Mouse (Mus musculus) limb, embryonic 14.5 days (tissue): ENCODE measurements around the gene Ncbp2. TPM values are rescaled to one million over a fixed set of nuclear protein-coding genes. Genes with fewer than 3 reads are reported as not detected.
A peak's percentile ranks its signal among the peaks of the same experiment; 100 is the strongest.

Source experiments
- ATAC-seq: fragments of 200-750 bp; cut with Nextera tagmentation; 2 replicates; pipeline ENCODE4 v1.8.0; 2017; ENCODE audit warnings: low read depth, moderate number of reproducible peaks, moderate TSS enrichment; ENCODE audit not compliant: low FRiP score
- DNase-seq: peaks from one replicate; pipeline ENCODE4 v3.0.0-alpha.2; 2015; ENCODE audit warnings: low spot score
- H3K27ac ChIP-seq: fragments of 300-500 bp; sonication (generic); replicated peaks from 2 replicates; pipeline ENCODE4 v1.5.1; 2014; ENCODE audit warnings: low read depth, mild to moderate bottlenecking, low read length, moderate library complexity, mixed read lengths
- H3K27me3 ChIP-seq: fragments of 300-500 bp; sonication (generic); 2 replicates; pipeline ENCODE4 v1.6.1; 2014; ENCODE audit warnings: low read length, mixed read lengths; ENCODE audit not compliant: control insufficient read depth, insufficient read depth
- H3K36me3 ChIP-seq: fragments of 300-500 bp; sonication (generic); 2 replicates; pipeline ENCODE4 v1.6.1; 2014; ENCODE audit warnings: mild to moderate bottlenecking, low read length, moderate library complexity, mixed read lengths; ENCODE audit not compliant: control insufficient read depth, insufficient read depth
- H3K4me1 ChIP-seq: fragments of 300-500 bp; sonication (generic); 2 replicates; pipeline ENCODE4 v1.6.1; 2014; ENCODE audit warnings: antibody characterized with exemption, low read length, mixed read lengths; ENCODE audit not compliant: control insufficient read depth, insufficient read depth
- H3K4me2 ChIP-seq: fragments of 300-500 bp; sonication (generic); replicated peaks from 2 replicates; pipeline ENCODE4 v1.6.1; 2014; ENCODE audit warnings: low read depth, mild to moderate bottlenecking, low read length, moderate library complexity; ENCODE audit not compliant: severe bottlenecking
- H3K4me3 ChIP-seq: fragments of 300-500 bp; sonication (generic); replicated peaks from 2 replicates; pipeline ENCODE4 v1.5.1; 2014; ENCODE audit warnings: low read length
- H3K9ac ChIP-seq: fragments of 300-500 bp; sonication (generic); 2 replicates; pipeline ENCODE4 v1.6.1; 2014; ENCODE audit warnings: mild to moderate bottlenecking, low read depth, low read length, moderate library complexity; ENCODE audit not compliant: severe bottlenecking
- H3K9me3 ChIP-seq: fragments of 300-500 bp; sonication (generic); 2 replicates; pipeline ENCODE4 v1.6.1; 2016; ENCODE audit warnings: low read length; ENCODE audit not compliant: control insufficient read depth
- POLR2A ChIP-seq: fragments of 200-500 bp; IDR thresholded peaks from 2 replicates; pipeline ENCODE4 v1.8.0; 2012; ENCODE audit warnings: inconsistent platforms, mild to moderate bottlenecking, moderate library complexity, borderline replicate concordance; ENCODE audit not compliant: insufficient read depth, insufficient read length; ENCODE audit errors: extremely low read depth
- WGBS: fragments of 180-500 bp; shearing (Covaris S2); extraction: QIAGEN DNeasy Blood & Tissue Kit; methylation state at CpG from one replicate; pipeline ENCODE4 v1.1.7; 2014; 5-methylcytosine and 5-hydroxymethylcytosine counted together
- polyA plus RNA-seq, 2 experiments: library from polyadenylated mRNA; depleted of rRNA in 1 of 2; stranded (reverse) in 1 of 2; unstranded in 1 of 2; fragments of >200 nt; fragmentation: Nextera tagmentation in 1 of 2; extraction: Ambion mirVana in 1 of 2; gene quantifications; 2 replicates each; pipeline versions ENCODE4 v1.2.1 to v1.2.3; 2012 to 2014

The Ncbp2 gene
- polyA plus RNA-seq, 2 experiments, result 104 to 124 TPM

GRCm38 (mm10) chr16:31963224-31963623, 14.9 kb downstream of the Ncbp2 start:
- DNase-seq (peak; percentile 2), ATAC-seq (no peak)
- Histone ChIP-seq H3K9ac (no peak overlapping the region), H3K27me3 (no peaks in the 10 kb centered on the region), H3K4me1 (no peaks in the 10 kb centered on the region), H3K4me2 (no peak overlapping the region), H3K36me3 (peaks cover 74% of the 10 kb centered on the region), H3K4me3 (no peak overlapping the region), H3K27ac (no peak overlapping the region), H3K9me3 (no peaks in the 10 kb centered on the region)
- WGBS, result 73% methylated on average over 7 of the region's 7 CpGs
- TF ChIP-seq POLR2A, result no peak

DNA sequence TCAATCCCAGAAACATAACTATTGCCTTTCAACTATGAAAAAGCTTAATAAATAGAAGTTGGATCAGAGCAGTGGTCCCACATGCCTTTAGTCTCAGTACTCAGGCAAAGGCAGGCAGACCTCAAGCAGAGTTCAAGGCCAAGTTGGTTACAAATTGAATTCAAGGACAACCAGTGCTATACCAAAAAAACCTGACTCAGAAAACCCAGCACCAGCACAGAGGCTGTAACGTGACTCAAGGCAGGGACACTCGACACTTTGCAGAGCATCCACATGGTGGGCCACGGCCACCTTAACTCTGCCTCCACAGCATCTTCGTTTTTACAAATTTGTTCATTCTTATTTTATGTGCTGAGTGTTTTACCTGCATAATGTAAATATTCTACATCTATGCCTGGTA, 26.9 kb downstream of the Ncbp2 start:
- Histone ChIP-seq H3K4me3 (no peak overlapping the region), H3K27me3 (no peaks in the 10 kb centered on the region), H3K4me1 (no peaks in the 10 kb centered on the region), H3K4me2 (no peak overlapping the region), H3K9me3 (no peaks in the 10 kb centered on the region), H3K9ac (no peak overlapping the region), H3K36me3 (peaks cover 60% of the 10 kb centered on the region), H3K27ac (no peak overlapping the region)
- 89% methylated on average over 4 of the region's 4 CpGs for WGBS
- ATAC-seq (no peak), DNase-seq (no peak)
- TF ChIP-seq POLR2A, result no peak

GRCm38 (mm10) chr16:31979501-31979900, 31.2 kb downstream of the Ncbp2 start:
- peaks cover 61% of the 10 kb centered on the region for H3K36me3 ChIP-seq

DNA sequence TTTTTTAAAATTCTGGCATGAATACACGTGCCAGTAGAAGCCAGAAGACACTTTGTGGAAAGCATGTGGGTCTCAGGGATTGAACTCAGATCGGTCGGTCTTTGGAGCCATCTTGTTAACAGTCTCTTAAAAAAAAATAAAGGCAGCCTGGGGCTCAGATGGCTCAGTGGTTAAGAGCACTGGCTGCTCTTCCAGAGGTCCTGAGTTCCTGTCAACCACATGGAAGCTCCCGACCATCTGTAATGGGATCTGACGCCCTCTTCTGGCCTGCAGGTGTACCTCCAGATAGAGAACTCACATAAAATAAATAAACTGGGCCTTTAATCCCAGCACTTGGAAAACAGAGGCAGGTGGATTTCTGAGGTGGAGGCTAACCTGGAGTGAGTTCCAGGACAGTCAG, 32.6 kb downstream of the Ncbp2 start:
- Histone ChIP-seq H3K4me2 (no peak overlapping the region), H3K27me3 (no peaks in the 10 kb centered on the region), H3K4me3 (no peak overlapping the region), H3K4me1 (no peaks in the 10 kb centered on the region), H3K9ac (no peak overlapping the region), H3K9me3 (no peaks in the 10 kb centered on the region), H3K36me3 (peaks cover 54% of the 10 kb centered on the region), H3K27ac (no peak overlapping the region)
- TF ChIP-seq POLR2A, result no peak
- no peak for ATAC-seq
- WGBS, result 79% methylated on average over 5 of the region's 5 CpGs
- DNase-seq, result no peak

More at GRCm38 (mm10) chr16:31979501-31979900, 31.2 kb downstream of the Ncbp2 start:
- peak; percentile 7 for DNase-seq
- Histone ChIP-seq H3K4me3 (no peak overlapping the region), H3K4me2 (no peak overlapping the region), H3K27ac (no peak overlapping the region), H3K4me1 (no peaks in the 10 kb centered on the region), H3K9ac (no peak overlapping the region), H3K27me3 (no peaks in the 10 kb centered on the region), H3K9me3 (no peaks in the 10 kb centered on the region)
- TF ChIP-seq POLR2A, result no peak
- no peak for ATAC-seq
- WGBS, result 91% methylated on average over 3 of the region's 3 CpGs

DNA sequence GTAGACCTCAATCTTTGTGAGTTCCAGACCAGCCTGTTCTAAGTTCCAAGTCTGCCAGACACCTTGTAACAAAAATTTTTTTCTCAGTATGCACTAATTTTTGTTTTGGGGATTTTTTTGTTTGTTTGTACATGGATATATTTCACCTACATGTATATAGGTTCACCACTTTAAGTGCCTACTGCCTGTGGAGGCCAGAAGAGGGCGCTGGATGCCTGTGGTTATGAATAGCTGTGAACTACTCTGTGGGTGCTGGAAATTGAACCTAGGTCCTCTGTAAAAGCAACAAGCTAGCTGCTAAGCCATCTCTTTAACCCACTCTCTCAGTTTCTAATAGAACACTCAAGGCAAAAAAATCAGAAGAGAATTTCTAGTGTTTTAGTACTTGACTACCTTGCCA, 43.7 kb downstream of the Ncbp2 start:
- no peak overlapping the region for H3K27ac ChIP-seq
- H3K4me3 ChIP-seq, result no peak overlapping the region
- H3K27me3 ChIP-seq, result no peaks in the 10 kb centered on the region
- H3K36me3 ChIP-seq, result peaks cover 41% of the 10 kb centered on the region
- no peaks in the 10 kb centered on the region for H3K9me3 ChIP-seq
- ATAC-seq (no peak), DNase-seq (no peak)
- WGBS, result 61% methylated on average over 1 of the region's 1 CpGs
- H3K4me1 ChIP-seq, result no peaks in the 10 kb centered on the region
- no peak overlapping the region for H3K4me2 ChIP-seq
- TF ChIP-seq POLR2A, result no peak
- no peak overlapping the region for H3K9ac ChIP-seq

DNA sequence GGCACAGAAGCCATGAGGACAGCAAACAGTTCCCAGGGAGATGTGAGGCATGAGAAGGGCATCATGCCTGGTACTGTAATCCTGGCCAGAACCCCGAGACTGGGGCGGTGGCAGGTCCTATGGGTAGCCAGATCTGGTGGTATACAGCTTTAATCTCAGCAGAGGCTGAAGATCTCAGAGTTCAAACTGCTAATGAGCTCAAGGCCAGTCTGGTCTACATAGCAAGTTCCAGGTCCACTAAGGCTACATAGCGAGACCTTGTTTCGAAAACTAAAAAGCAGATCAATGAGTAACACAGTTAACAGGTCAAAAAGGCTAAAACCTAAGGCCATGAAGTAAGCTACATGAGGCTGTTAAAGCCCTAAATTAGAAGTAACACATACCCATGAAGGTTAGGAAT, 44.9 kb downstream of the Ncbp2 start:
- H3K4me2 ChIP-seq, result no peak overlapping the region
- H3K9me3 ChIP-seq, result no peaks in the 10 kb centered on the region
- 90% methylated on average over 4 of the region's 4 CpGs for WGBS
- H3K4me1 ChIP-seq, result no peaks in the 10 kb centered on the region
- no peak overlapping the region for H3K9ac ChIP-seq
- peaks cover 35% of the 10 kb centered on the region for H3K36me3 ChIP-seq
- no peaks in the 10 kb centered on the region for H3K27me3 ChIP-seq
- no peak for TF ChIP-seq POLR2A
- no peak overlapping the region for H3K4me3 ChIP-seq
- H3K27ac ChIP-seq, result no peak overlapping the region
- DNase-seq (no peak), ATAC-seq (no peak)
